Mouse (Mus musculus): ENCODE measurements around the gene Atg4b. TPM values are rescaled to one million over a fixed set of nuclear protein-coding genes. Genes with fewer than 3 reads are reported as not detected.
A peak's percentile ranks its signal among the peaks of the same experiment; 100 is the strongest.

Gene Atg4b
- total RNA-seq, 1 experiment, result 32.7 TPM

DNA sequence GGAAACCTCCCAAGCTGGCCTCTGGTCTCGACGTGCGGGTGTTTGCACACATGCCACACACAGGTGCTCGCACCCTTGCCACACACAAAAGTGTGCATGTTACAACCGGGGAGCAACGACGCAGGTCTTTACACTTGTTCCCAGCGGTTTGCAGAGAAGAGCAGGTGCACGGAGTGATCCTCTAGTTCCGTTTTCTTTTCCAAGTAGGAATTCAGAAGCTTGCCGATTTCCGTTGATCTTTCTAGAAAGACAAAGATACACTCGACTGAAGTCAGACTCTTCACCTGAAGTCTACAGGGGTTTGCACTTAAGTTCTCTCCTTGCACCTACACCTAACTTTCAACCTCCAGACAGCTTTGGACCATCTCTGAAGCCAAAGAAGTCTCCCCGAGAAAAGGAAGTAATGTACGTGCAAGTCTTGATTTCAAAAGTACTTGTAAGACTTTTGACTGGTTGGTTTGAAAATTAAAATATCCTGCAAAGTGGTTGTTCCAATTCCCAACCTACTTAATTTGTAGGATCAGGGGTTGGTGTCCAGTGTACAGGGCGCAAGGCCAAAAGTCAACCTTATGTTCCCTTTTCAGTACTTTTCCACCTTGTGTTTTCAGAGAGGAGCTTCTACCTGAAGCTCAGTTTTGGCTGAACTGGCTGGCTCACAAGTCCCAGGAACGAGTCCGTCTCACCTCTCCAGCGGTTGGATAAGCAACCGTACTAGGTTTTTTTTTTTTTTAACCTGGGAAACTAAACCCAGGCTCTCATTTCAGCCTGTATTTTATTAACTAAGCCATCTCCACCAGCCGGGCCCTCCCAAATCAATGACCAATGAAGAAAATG lies 49.6 kb downstream of the Atg4b start:
- DNase-seq (ENCODE audit: low read depth, low spot score), result no peak
- H3K4me3 ChIP-seq (ENCODE audit: insufficient read depth in 1 of 2, low read depth in 1 of 2, low read length in 2 of 2, poor library complexity in 1 of 2, severe bottlenecking in 1 of 2), result peak overlapping the region; percentile 80 to 99
- TF ChIP-seq HCFC1 (IDR thresholded peaks at IDR 0.05; ENCODE audit: borderline replicate concordance, insufficient read depth, low read length) (no peak), MAFK (IDR thresholded peaks at IDR 0.05; ENCODE audit: insufficient read depth, low read depth, low read length) (no peak), ZNF384 (IDR thresholded peaks at IDR 0.05; ENCODE audit: low read depth, low read length) (no peak), CHD2 (IDR thresholded peaks at IDR 0.05; ENCODE audit: low read depth, low read length) (no peak), ZC3H11A (IDR thresholded peaks at IDR 0.05; ENCODE audit: borderline replicate concordance, low read depth, low read length) (no peak)
- H3K27ac ChIP-seq (ENCODE audit: insufficient read depth, low read depth, low read length, poor library complexity, severe bottlenecking), result peak overlapping the region; percentile 91; the same call in 1 of the 2 replicates
- H3K36me3 ChIP-seq (ENCODE audit: control insufficient read depth, insufficient read depth, low read length, poor library complexity, severe bottlenecking), result peaks cover 25% of the 10 kb centered on the region
- H3K9me3 ChIP-seq (ENCODE audit: control insufficient read depth, insufficient read depth, low read depth, low read length), result no peaks in the 10 kb centered on the region
- peak overlapping the region; percentile 98 for H3K9ac ChIP-seq (ENCODE audit: insufficient read depth, low read depth, low read length, poor library complexity, severe bottlenecking)
- peaks cover 3 to 6% of the 10 kb centered on the region in 2 experiments; a peak in 2 of 4 replicates for H3K4me1 ChIP-seq (ENCODE audit: control insufficient read depth in 2 of 2, insufficient read depth in 2 of 2, low read length in 2 of 2, poor library complexity in 1 of 2)
- in situ Hi-C loops (cut with MboI; ENCODE audit: low sequenced_read_pairs in 2 of 2, unreplicated experiment in 2 of 2), result no loop called here

GRCm38 (mm10) chr1:93801741-93802238 lies 50.5 kb downstream of the Atg4b start, which contains the start of gene Dtymk:
Gene Dtymk (minus strand): TSS chr1:93801934.
- no peak; the same call in 1 of the 2 replicates for TF ChIP-seq CHD2 (IDR thresholded peaks at IDR 0.05; ENCODE audit: low read depth, low read length)
- TF ChIP-seq ZC3H11A (IDR thresholded peaks at IDR 0.05; ENCODE audit: borderline replicate concordance, low read depth, low read length), result no peak
- TF ChIP-seq HCFC1 (IDR thresholded peaks at IDR 0.05; ENCODE audit: borderline replicate concordance, insufficient read depth, low read length), result peak; percentile 61; the same call in 1 of the 2 replicates
- no peak for TF ChIP-seq ZNF384 (IDR thresholded peaks at IDR 0.05; ENCODE audit: low read depth, low read length)
- peak within 1 kb of the TSS; percentile 80 to 99 for H3K4me3 ChIP-seq (ENCODE audit: insufficient read depth in 1 of 2, low read depth in 1 of 2, low read length in 2 of 2, poor library complexity in 1 of 2, severe bottlenecking in 1 of 2)
- H3K36me3 ChIP-seq (ENCODE audit: control insufficient read depth, insufficient read depth, low read length, poor library complexity, severe bottlenecking), result peaks cover 28% of the 10 kb centered on the region
- no peaks in the 10 kb centered on the region for H3K9me3 ChIP-seq (ENCODE audit: control insufficient read depth, insufficient read depth, low read depth, low read length)
- in situ Hi-C loops (cut with MboI; ENCODE audit: low sequenced_read_pairs in 2 of 2, unreplicated experiment in 2 of 2), result no loop called here
- peak; percentile 87 for DNase-seq (ENCODE audit: low read depth, low spot score)
- H3K27ac ChIP-seq (ENCODE audit: insufficient read depth, low read depth, low read length, poor library complexity, severe bottlenecking), result peak within 1 kb of the TSS; percentile 91
- H3K9ac ChIP-seq (ENCODE audit: insufficient read depth, low read depth, low read length, poor library complexity, severe bottlenecking), result peak within 1 kb of the TSS; percentile 98
- peaks cover 3 to 6% of the 10 kb centered on the region in 2 experiments; a peak in 2 of 4 replicates for H3K4me1 ChIP-seq (ENCODE audit: control insufficient read depth in 2 of 2, insufficient read depth in 2 of 2, low read length in 2 of 2, poor library complexity in 1 of 2)

DNA sequence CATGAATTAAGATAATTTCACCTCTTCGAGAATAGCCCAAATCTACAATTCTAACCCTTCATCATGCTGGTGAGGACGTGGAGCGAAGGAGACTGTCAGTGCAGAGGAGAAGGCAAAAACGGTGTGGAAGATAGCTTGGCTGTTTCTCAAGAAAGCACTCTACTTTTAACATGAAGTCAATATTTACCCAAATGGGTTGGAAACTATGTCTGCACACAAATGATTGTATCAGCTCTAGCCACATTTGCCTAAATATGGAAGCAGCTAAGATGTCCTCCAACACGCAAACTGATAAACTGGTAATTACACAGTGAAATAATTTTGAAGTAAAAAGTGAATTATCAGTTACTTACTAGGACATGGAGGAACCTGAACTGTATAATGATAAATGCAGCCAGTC lies 51.5 kb downstream of the Atg4b start:
- no peak overlapping the region for H3K9ac ChIP-seq (ENCODE audit: insufficient read depth, low read depth, low read length, poor library complexity, severe bottlenecking)
- TF ChIP-seq CHD2 (IDR thresholded peaks at IDR 0.05; ENCODE audit: low read depth, low read length) (no peak), ZC3H11A (IDR thresholded peaks at IDR 0.05; ENCODE audit: borderline replicate concordance, low read depth, low read length) (no peak), ZNF384 (IDR thresholded peaks at IDR 0.05; ENCODE audit: low read depth, low read length) (no peak), MAFK (IDR thresholded peaks at IDR 0.05; ENCODE audit: insufficient read depth, low read depth, low read length) (no peak), HCFC1 (IDR thresholded peaks at IDR 0.05; ENCODE audit: borderline replicate concordance, insufficient read depth, low read length) (no peak)
- peak overlapping the region in 1 of 2 experiments; percentile 80; a peak in 2 of 4 replicates for H3K4me3 ChIP-seq (ENCODE audit: insufficient read depth in 1 of 2, low read depth in 1 of 2, low read length in 2 of 2, poor library complexity in 1 of 2, severe bottlenecking in 1 of 2)
- H3K36me3 ChIP-seq (ENCODE audit: control insufficient read depth, insufficient read depth, low read length, poor library complexity, severe bottlenecking), result peaks cover 28% of the 10 kb centered on the region
- H3K9me3 ChIP-seq (ENCODE audit: control insufficient read depth, insufficient read depth, low read depth, low read length), result no peaks in the 10 kb centered on the region
- no peak overlapping the region for H3K27ac ChIP-seq (ENCODE audit: insufficient read depth, low read depth, low read length, poor library complexity, severe bottlenecking)
- in situ Hi-C loops (cut with MboI; ENCODE audit: low sequenced_read_pairs in 2 of 2, unreplicated experiment in 2 of 2), result no loop called here
- peaks cover 3 to 6% of the 10 kb centered on the region in 2 experiments; a peak in 2 of 4 replicates for H3K4me1 ChIP-seq (ENCODE audit: control insufficient read depth in 2 of 2, insufficient read depth in 2 of 2, low read length in 2 of 2, poor library complexity in 1 of 2)
- DNase-seq (ENCODE audit: low read depth, low spot score), result no peak

- peak; percentile 93 for DNase-seq (ENCODE audit: low read depth, low spot score)
- H3K27ac ChIP-seq (ENCODE audit: insufficient read depth, low read depth, low read length, poor library complexity, severe bottlenecking), result peak within 1 kb of the TSS; percentile 98
- peak within 1 kb of the TSS; percentile 80 to 83 for H3K4me3 ChIP-seq (ENCODE audit: insufficient read depth in 1 of 2, low read depth in 1 of 2, low read length in 2 of 2, poor library complexity in 1 of 2, severe bottlenecking in 1 of 2)
- H3K9me3 ChIP-seq (ENCODE audit: control insufficient read depth, insufficient read depth, low read depth, low read length), result no peaks in the 10 kb centered on the region
- H3K36me3 ChIP-seq (ENCODE audit: control insufficient read depth, insufficient read depth, low read length, poor library complexity, severe bottlenecking), result peaks cover 26% of the 10 kb centered on the region
- peaks cover 3 to 6% of the 10 kb centered on the region in 2 experiments; a peak in 2 of 4 replicates for H3K4me1 ChIP-seq (ENCODE audit: control insufficient read depth in 2 of 2, insufficient read depth in 2 of 2, low read length in 2 of 2, poor library complexity in 1 of 2)
- in situ Hi-C loops (cut with MboI; ENCODE audit: low sequenced_read_pairs in 2 of 2, unreplicated experiment in 2 of 2), result no loop called here
- TF ChIP-seq ZC3H11A (IDR thresholded peaks at IDR 0.05; ENCODE audit: borderline replicate concordance, low read depth, low read length) (no peak), CHD2 (IDR thresholded peaks at IDR 0.05; ENCODE audit: low read depth, low read length) (no peak), HCFC1 (IDR thresholded peaks at IDR 0.05; ENCODE audit: borderline replicate concordance, insufficient read depth, low read length) (peak; percentile 58; the same call in 1 of the 2 replicates)
- H3K9ac ChIP-seq (ENCODE audit: insufficient read depth, low read depth, low read length, poor library complexity, severe bottlenecking), result peak within 1 kb of the TSS; percentile 98
These were observed 52.5 kb downstream of the Atg4b start, which contains the start of gene Ing5 for GRCm38 (mm10) chr1:93803556-93804507. Gene Ing5 (plus strand): TSS chr1:93803965.
